Mouse (Mus musculus) neural tube, embryonic 13.5 days (tissue): ENCODE data around the gene Faf2. TPM values are rescaled to one million over a fixed set of nuclear protein-coding genes. Genes with fewer than 3 reads are reported as not detected.
A peak's percentile ranks its signal among the peaks of the same experiment; 100 is the strongest.
"Not testable (repeated sequence)": the region's sequence is repeated elsewhere in the genome, so short reads cannot be mapped to it uniquely, and the experiment has no call there.

Experiments used
- ATAC-seq: fragments of 200-750 bp; cut with Nextera tagmentation; 2 replicates; pipeline ENCODE4 v1.8.0; 2017; ENCODE audit warnings: low read depth, mild to moderate bottlenecking, moderate TSS enrichment, moderate library complexity
- H3K27ac ChIP-seq: fragments of 300-500 bp; sonication (generic); replicated peaks from 2 replicates; pipeline ENCODE4 v1.5.1; 2015; ENCODE audit warnings: moderate library complexity, mild to moderate bottlenecking, inconsistent platforms
- H3K27me3 ChIP-seq: fragments of 300-500 bp; sonication (generic); 2 replicates; pipeline ENCODE4 v1.6.1; 2015; ENCODE audit warnings: mild to moderate bottlenecking, inconsistent platforms
- H3K36me3 ChIP-seq: fragments of 300-500 bp; sonication (generic); 2 replicates; pipeline ENCODE4 v1.6.1; 2015; ENCODE audit warnings: mild to moderate bottlenecking, inconsistent platforms
- H3K4me1 ChIP-seq: fragments of 300-500 bp; sonication (generic); replicated peaks from 2 replicates; pipeline ENCODE4 v1.6.1; 2015; ENCODE audit warnings: inconsistent platforms
- H3K4me2 ChIP-seq: fragments of 300-500 bp; sonication (generic); 2 replicates; pipeline ENCODE4 v1.6.1; 2015; ENCODE audit warnings: inconsistent platforms, mild to moderate bottlenecking, moderate library complexity
- H3K4me3 ChIP-seq: fragments of 300-500 bp; sonication (generic); 2 replicates; pipeline ENCODE4 v1.5.1; 2015; ENCODE audit warnings: mild to moderate bottlenecking, inconsistent platforms
- H3K9ac ChIP-seq: fragments of 300-500 bp; sonication (generic); 2 replicates; pipeline ENCODE4 v1.6.1; 2015; ENCODE audit warnings: moderate library complexity, mild to moderate bottlenecking, inconsistent platforms
- H3K9me3 ChIP-seq: fragments of 300-500 bp; sonication (generic); 2 replicates; pipeline ENCODE4 v1.6.1; 2016; ENCODE audit warnings: inconsistent platforms
- WGBS: fragments of 180-500 bp; shearing (Covaris S2); methylation state at CpG from one replicate; pipeline ENCODE4 v1.1.7; 2015; 5-methylcytosine and 5-hydroxymethylcytosine counted together
- polyA plus RNA-seq: library from polyadenylated mRNA; unstranded; fragments of >200 nt; fragmentation: Nextera tagmentation; extraction: Ambion mirVana; gene quantifications from 2 replicates; pipeline ENCODE4 v1.2.1, GENCODE M21; 2015

Faf2 gene
- polyA plus RNA-seq, 1 experiment from 2014 or later = 64.5 TPM

- Histone ChIP-seq H3K27me3 (no peaks in the 10 kb centered on the region), H3K9ac (peak overlapping the region; percentile 62), H3K9me3 (no peaks in the 10 kb centered on the region), H3K4me2 (peak overlapping the region; percentile 67), H3K36me3 (peaks cover 20% of the 10 kb centered on the region), H3K4me1 (peaks cover 38% of the 10 kb centered on the region), H3K4me3 (peak overlapping the region; percentile 22), H3K27ac (peak overlapping the region; percentile 35)
- no peak for ATAC-seq
- 5% methylated on average over 8 of the region's 8 CpGs for WGBS
Measured at GRCm38 (mm10) chr13:54608666-54609065, 12.9 kb upstream of the Faf2 start.

- H3K4me3 ChIP-seq = peak overlapping the region; percentile 22
- no peaks in the 10 kb centered on the region for H3K9me3 ChIP-seq
- peak overlapping the region; percentile 35; the same call in 1 of the 2 replicates for H3K27ac ChIP-seq
- 17% methylated on average over 1 of the region's 1 CpGs for WGBS
- H3K27me3 ChIP-seq = no peaks in the 10 kb centered on the region
- H3K4me2 ChIP-seq = peak overlapping the region; percentile 67
- peaks cover 38% of the 10 kb centered on the region for H3K4me1 ChIP-seq
- peaks cover 17% of the 10 kb centered on the region for H3K36me3 ChIP-seq
- H3K9ac ChIP-seq = peak overlapping the region; percentile 62
- ATAC-seq = no peak
Measured at GRCm38 (mm10) chr13:54609301-54609700, 12.3 kb upstream of the Faf2 start.

- Histone ChIP-seq H3K36me3 (peaks cover 9% of the 10 kb centered on the region), H3K4me3 (peak overlapping the region; percentile 62), H3K4me2 (peak overlapping the region; percentile 67), H3K27ac (peak overlapping the region; percentile 74), H3K9ac (peak overlapping the region; percentile 83), H3K4me1 (peaks cover 38% of the 10 kb centered on the region), H3K9me3 (no peaks in the 10 kb centered on the region), H3K27me3 (no peaks in the 10 kb centered on the region)
- 10% methylated on average over 13 of the region's 13 CpGs for WGBS
- peak; percentile 42 for ATAC-seq
Measured at GRCm38 (mm10) chr13:54610613-54610971, 11.0 kb upstream of the Faf2 start.

GRCm38 (mm10) chr13:54610972-54611754 lies 10.4 kb upstream of the Faf2 start, which contains the start of gene Cltb:
Gene Cltb (minus strand): TSS chr13:54611344.
- WGBS = under 1% methylated on average over 65 of the region's 66 CpGs
- peak within 1 kb of the TSS; percentile 67 for H3K4me2 ChIP-seq
- peak within 1 kb of the TSS; percentile 62 for H3K4me3 ChIP-seq
- no peaks in the 10 kb centered on the region for H3K9me3 ChIP-seq
- peak within 1 kb of the TSS; percentile 74 for H3K27ac ChIP-seq
- peak; percentile 77 for ATAC-seq
- no peaks in the 10 kb centered on the region for H3K27me3 ChIP-seq
- 0 out of 2 replicates have a peak, but pooled peaks cover 4% of the 10 kb centered on the region for H3K36me3 ChIP-seq
- peaks cover 38% of the 10 kb centered on the region for H3K4me1 ChIP-seq
- peak within 1 kb of the TSS; percentile 83 for H3K9ac ChIP-seq

- H3K9ac ChIP-seq, H3K27me3 ChIP-seq, H3K27ac ChIP-seq, H3K9me3 ChIP-seq, H3K4me2 ChIP-seq, H3K36me3 ChIP-seq, H3K4me3 ChIP-seq, ATAC-seq: not testable (repeated sequence)
- 86% methylated on average over 8 of the region's 8 CpGs for WGBS
- H3K4me1 ChIP-seq = peaks cover 35% of the 10 kb centered on the region
Measured at GRCm38 (mm10) chr13:54613141-54613540, 8.4 kb upstream of the Faf2 start.

- Histone ChIP-seq H3K4me3 (no peak overlapping the region), H3K9me3 (no peaks in the 10 kb centered on the region), H3K27me3 (no peaks in the 10 kb centered on the region), H3K27ac (no peak overlapping the region), H3K9ac (no peak overlapping the region), H3K4me1 (peaks cover 8% of the 10 kb centered on the region), H3K4me2 (no peak overlapping the region), H3K36me3 (no peaks in the 10 kb centered on the region)
- 84% methylated on average over 8 of the region's 8 CpGs for WGBS
- no peak for ATAC-seq
Measured at GRCm38 (mm10) chr13:54616307-54616706, 5.3 kb upstream of the Faf2 start.

GRCm38 (mm10) chr13:54616998-54617397 lies 4.6 kb upstream of the Faf2 start:
- Histone ChIP-seq H3K9ac (no peak overlapping the region), H3K4me3 (no peak overlapping the region), H3K4me2 (no peak overlapping the region), H3K9me3 (no peaks in the 10 kb centered on the region), H3K4me1 (peaks cover 4% of the 10 kb centered on the region; the same call in 1 of the 2 replicates), H3K36me3 (no peaks in the 10 kb centered on the region), H3K27me3 (no peaks in the 10 kb centered on the region), H3K27ac (no peak overlapping the region)
- WGBS = 71% methylated on average over 6 of the region's 6 CpGs
- ATAC-seq = no peak

GRCm38 (mm10) chr13:54621960-54622521 lies 457 bp downstream of the Faf2 start:
- Histone ChIP-seq H3K9me3 (no peaks in the 10 kb centered on the region), H3K36me3 (0 out of 2 replicates have a peak, but pooled peaks cover 2% of the 10 kb centered on the region), H3K4me2 (peak overlapping the region; percentile 93), H3K4me3 (peak overlapping the region; percentile 82), H3K27me3 (no peaks in the 10 kb centered on the region), H3K27ac (peak overlapping the region; percentile 91), H3K4me1 (peaks cover 30% of the 10 kb centered on the region), H3K9ac (peak overlapping the region; percentile 96)
- peak; percentile 71 for ATAC-seq
- 1% methylated on average over 27 of the region's 27 CpGs for WGBS

GRCm38 (mm10) chr13:54629128-54629527 lies 7.5 kb downstream of the Faf2 start:
- H3K4me3 ChIP-seq = no peak overlapping the region
- peaks cover 14% of the 10 kb centered on the region for H3K4me1 ChIP-seq
- H3K9me3 ChIP-seq = no peaks in the 10 kb centered on the region
- no peaks in the 10 kb centered on the region for H3K27me3 ChIP-seq
- peaks cover 17% of the 10 kb centered on the region for H3K36me3 ChIP-seq
- ATAC-seq = no peak
- no peak overlapping the region for H3K9ac ChIP-seq
- no peak overlapping the region for H3K27ac ChIP-seq
- 90% methylated on average over 4 of the region's 4 CpGs for WGBS
- no peak overlapping the region for H3K4me2 ChIP-seq

GRCm38 (mm10) chr13:54632731-54633277 lies 11.2 kb downstream of the Faf2 start:
- no peak overlapping the region for H3K4me2 ChIP-seq
- no peaks in the 10 kb centered on the region for H3K9me3 ChIP-seq
- peaks cover 29% of the 10 kb centered on the region for H3K36me3 ChIP-seq
- no peak overlapping the region for H3K9ac ChIP-seq
- H3K27me3 ChIP-seq = no peaks in the 10 kb centered on the region
- H3K27ac ChIP-seq = no peak overlapping the region
- 0 out of 2 replicates have a peak, but pooled peaks cover 6% of the 10 kb centered on the region for H3K4me1 ChIP-seq
- no peak overlapping the region for H3K4me3 ChIP-seq
- 71% methylated on average over 3 of the region's 3 CpGs for WGBS
- no peak for ATAC-seq

GRCm38 (mm10) chr13:54635011-54635410 lies 13.4 kb downstream of the Faf2 start:
- Histone ChIP-seq H3K4me1 (no peaks in the 10 kb centered on the region), H3K9me3 (no peaks in the 10 kb centered on the region), H3K36me3 (peaks cover 48% of the 10 kb centered on the region), H3K27me3 (no peaks in the 10 kb centered on the region), H3K4me2 (no peak overlapping the region), H3K27ac (no peak overlapping the region), H3K9ac (no peak overlapping the region), H3K4me3 (no peak overlapping the region)
- 95% methylated on average over 3 of the region's 3 CpGs for WGBS
- ATAC-seq = no peak

- H3K9ac ChIP-seq = no peak overlapping the region
- ATAC-seq = no peak
- no peaks in the 10 kb centered on the region for H3K9me3 ChIP-seq
- peaks cover 99% of the 10 kb centered on the region for H3K36me3 ChIP-seq
- 98% methylated on average over 3 of the region's 3 CpGs for whole genome bisulfite sequencing
- no peak overlapping the region for H3K4me3 ChIP-seq
- no peak overlapping the region for H3K27ac ChIP-seq
- H3K27me3 ChIP-seq = no peaks in the 10 kb centered on the region
- no peak overlapping the region for H3K4me2 ChIP-seq
- no peaks in the 10 kb centered on the region for H3K4me1 ChIP-seq
Measured at GRCm38 (mm10) chr13:54650461-54650860, 28.9 kb downstream of the Faf2 start.
